Mouse (Mus musculus) stomach, postnatal 0 days (tissue): Measurements from ENCODE around the gene Olfr1341.

ENCODE experiments used
- CTCF ChIP-seq: IDR thresholded peaks from 2 replicates; pipeline ENCODE4 v1.5.1; 2016; ENCODE audit warnings: antibody characterized with exemption, low read depth, mild to moderate bottlenecking, moderate library complexity
- EP300 ChIP-seq: optimal IDR thresholded peaks from 2 replicates; pipeline ENCODE3; 2016; ENCODE audit warnings: antibody characterized with exemption

DNA sequence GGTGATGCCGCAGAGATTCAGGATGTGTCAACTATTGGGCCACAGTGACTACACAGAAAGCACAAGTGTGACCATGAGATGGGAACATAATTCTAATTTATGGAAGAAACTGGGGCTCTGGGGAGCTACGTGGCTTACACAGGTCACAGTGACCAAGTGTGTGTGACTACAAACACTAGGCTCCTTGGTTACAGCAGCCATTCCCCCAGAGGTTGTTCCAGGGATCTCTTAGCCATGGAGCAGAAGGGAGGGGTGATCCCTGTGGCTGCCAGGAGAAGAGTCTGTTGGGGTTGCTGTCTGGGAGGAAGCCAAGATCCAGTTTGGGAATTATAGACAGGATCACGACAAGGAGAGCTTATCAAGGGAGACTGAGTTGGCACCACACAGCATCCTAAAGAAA is at the start of gene Olfr1341:
- TF ChIP-seq CTCF: no peak
- TF ChIP-seq EP300: no peak
